Mouse (Mus musculus): ENCODE data around the gene Anapc15.

GRCm38 (mm10) chr7:101823758-101824630, 39.5 kb upstream of the Anapc15 start:
- TF ChIP-seq CTCF (IDR thresholded peaks at IDR 0.05; ENCODE audit: control insufficient read depth, insufficient read depth, low read length) = no peak
- TF ChIP-seq POLR2A (IDR thresholded peaks at IDR 0.05; ENCODE audit: borderline replicate concordance, control insufficient read depth, low read depth, low read length) = no peak
